Mouse (Mus musculus): ENCODE measurements around the gene Tnfsf8.

Tnfsf8 gene

DNA sequence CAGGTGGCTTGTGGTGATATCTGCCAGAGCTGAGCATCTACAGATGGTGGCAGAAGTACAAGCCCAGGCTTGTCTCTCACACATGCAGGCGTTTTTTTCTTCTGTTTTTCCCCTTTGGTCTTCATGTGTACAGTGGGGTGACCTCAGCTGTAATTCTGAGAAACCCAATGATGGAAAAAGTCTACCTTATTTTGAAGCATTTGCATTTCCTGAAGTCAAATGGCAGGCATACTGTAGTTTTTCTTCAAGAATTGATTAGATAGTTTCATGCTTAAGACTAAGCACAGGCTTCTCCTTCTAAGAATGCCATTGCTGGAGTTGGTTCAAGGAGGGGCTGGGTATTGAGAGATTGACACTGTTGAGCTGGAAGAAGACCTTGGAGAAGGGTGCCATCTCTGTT lies 18.9 kb downstream of the Tnfsf8 start:
- no peak for DNase-seq (ENCODE audit: low read depth, low spot score)

DNA sequence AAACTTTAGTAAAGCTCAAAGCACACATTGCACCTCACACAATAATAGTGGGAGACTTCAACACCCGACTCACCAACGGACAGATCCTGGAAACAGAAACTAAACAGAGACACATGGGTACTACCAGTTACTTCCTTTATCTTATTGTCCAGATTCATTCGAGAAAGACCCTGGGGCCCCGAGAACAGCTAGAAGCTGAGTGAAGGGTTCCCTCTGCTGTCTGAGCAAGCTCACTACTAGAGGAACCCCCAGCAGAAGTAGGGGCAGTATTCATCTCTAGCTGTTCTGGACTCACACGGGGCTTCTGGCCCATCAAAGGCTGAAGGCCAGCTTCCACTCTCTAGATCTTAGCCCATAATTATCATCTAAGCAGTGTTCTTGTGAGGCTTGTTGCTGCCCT lies 20.7 kb downstream of the Tnfsf8 start:
- DNase-seq (ENCODE audit: low read depth, low spot score) = no peak

GRCm38 (mm10) chr4:63823136-63823535 lies 38.0 kb downstream of the Tnfsf8 start:
- DNase-seq (ENCODE audit: low read depth, low spot score) = no peak

- no peak for DNase-seq (ENCODE audit: low read depth, low spot score)
Observed at GRCm38 (mm10) chr4:63817505-63817904, 43.6 kb downstream of the Tnfsf8 start.

- DNase-seq (ENCODE audit: low read depth, low spot score) = no peak
Observed at GRCm38 (mm10) chr4:63815668-63816067, 45.5 kb downstream of the Tnfsf8 start.

DNA sequence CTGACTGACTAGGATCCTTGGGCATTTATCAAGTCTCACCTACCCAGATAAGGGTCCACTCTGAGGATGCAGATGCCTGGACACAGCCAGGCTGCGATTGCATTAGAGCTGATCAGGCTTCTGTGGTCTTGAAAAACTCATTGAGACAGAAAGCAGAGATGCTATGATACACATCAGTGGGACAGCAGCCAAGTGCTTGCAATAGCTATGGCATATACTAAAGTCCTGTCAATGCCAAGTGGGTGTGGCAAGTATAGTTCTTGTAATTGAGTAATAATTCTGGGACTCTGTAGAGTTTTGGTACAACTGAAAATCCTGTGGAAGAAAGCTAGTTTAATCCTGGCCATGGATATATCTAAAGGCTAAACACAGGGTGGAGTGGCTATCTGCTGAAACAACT lies 63.1 kb downstream of the Tnfsf8 start:
- no peak for DNase-seq (ENCODE audit: low read depth, low spot score)

DNA sequence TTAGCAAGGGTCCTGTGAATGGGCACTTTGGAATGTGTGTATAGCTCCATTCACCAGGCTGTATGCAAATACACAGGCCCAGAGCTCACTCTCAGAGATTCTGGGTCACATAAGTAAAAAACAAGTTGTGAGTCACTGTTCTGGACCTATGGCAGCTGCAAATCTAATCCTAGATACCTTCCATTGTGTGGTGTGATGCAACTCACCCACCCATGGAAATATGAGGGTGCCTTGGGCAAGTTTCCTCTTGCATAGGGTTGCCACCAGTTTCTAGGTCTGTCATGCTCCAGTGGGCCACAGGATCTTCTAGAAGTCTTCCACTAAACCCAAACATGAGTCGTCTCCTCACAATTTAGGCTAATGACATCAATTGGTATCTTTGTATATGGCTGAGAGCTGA lies 64.6 kb downstream of the Tnfsf8 start:
- no peak for DNase-seq (ENCODE audit: low read depth, low spot score)

DNA sequence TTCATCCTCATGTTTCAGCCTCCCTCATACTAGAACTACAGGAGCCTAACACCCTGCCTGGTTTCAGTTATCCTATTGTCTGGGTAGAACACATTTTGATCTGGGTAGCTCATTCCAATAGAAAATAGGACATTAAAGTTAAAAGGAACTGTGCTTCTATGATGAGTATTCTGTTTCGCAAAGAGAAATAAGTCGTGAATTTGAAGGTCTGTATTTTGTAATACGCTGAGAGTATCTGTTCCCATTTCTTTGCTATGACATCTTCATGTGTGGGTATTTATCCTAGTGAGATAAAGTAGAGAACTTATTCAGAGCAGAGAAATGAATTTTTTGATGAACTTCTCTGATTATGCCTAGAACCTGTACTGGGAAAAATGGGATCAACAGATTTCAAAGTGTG lies 68.8 kb downstream of the Tnfsf8 start:
- no peak for DNase-seq (ENCODE audit: low read depth, low spot score)

DNA sequence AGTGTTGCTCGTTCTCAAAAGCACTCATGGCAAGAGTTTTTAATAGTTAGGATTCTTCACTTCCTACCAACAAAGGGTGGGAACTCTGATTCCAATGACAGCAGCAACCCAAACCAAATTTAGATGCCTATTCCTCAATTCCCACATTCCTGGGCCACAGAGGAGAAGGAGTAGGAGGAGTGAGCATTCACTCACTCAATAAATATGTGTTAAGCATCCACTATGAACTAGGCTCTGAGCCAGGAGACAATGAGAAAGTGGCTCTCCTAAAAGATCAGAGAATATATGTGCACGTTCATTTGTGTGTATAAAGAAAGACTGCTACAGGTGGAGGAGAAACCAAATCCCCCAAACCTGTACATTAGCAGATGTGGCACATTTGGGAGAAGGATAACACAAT lies 75.7 kb downstream of the Tnfsf8 start:
- no peak for DNase-seq (ENCODE audit: low read depth, low spot score)

DNA sequence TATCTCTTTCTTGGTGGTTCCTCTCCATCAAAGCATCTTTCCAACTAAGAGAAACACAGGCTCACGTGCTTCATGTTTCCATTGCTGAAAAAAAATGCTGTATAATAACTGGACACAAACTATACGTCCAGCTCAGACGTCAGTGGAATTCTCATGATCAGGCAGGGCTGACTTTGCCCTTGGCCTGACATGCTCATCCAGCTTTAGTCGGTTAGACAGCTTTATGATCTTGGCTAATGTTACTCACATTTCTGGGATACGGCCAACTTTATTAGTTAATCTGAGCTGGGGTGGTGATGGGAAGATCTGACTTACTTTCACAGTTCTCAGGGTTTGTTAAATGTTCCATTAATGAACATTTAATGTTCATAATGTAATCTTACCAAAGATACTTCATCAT lies 77.3 kb downstream of the Tnfsf8 start:
- no peak for DNase-seq (ENCODE audit: low read depth, low spot score)

DNA sequence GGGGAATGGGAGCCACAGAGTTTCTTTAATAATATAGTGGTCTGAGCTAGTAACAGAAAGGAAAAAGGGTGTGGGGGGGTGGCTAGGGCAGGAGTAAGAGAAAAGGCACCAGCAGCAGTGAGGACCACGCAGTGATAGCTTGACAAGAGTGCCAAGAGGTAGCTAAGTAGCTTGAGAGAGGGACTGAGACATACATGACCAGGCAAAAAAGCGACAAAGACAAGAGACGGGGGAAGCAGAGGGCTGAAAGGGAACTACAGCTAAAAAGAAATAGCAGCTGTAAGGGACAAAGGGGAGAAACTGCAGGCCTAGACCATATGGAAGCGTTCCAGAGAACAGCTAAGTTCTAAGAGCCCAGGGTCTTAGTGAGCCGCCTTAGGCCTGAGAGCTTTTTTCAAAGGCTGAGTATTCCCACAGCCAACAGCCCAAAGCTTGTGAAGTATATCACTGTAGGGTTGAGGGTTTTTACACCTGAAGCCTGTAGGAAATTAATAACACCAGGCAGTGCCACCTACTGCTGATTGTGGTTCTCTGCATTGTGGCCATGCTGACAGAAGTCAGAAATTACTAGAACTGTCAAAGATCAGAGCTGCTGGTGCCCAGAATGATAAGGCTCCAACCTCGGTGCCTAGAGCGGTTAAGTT lies 78.1 kb downstream of the Tnfsf8 start:
- no peak for DNase-seq (ENCODE audit: low read depth, low spot score)
